Mouse (Mus musculus): Measurements from ENCODE around the gene Tead1.

Tead1 gene

GRCm38 (mm10) chr7:112728399-112728798 is 49.3 kb downstream of the Tead1 start:
- DNase-seq (ENCODE audit: low read depth, low spot score) = no peak

DNA sequence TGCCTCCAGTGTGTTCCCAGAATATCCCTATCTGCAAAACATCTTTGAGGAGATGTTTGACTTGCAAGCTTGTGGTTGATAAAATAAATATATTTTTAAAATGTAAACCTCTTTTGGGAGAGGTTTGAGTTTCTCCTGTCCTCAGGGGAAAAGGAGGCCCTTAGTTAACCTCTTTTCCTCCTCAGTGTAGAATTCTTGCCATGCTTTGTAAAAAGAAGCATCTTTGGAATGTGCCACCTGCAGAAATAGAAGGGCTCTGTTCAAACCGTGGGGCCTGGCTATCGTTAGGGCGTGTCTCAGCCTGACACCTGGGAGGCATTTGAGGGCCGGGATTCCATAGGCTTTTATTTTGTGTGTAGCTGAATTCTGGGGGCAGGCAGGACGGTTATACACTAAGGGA is 51.1 kb downstream of the Tead1 start:
- no peak for DNase-seq (ENCODE audit: low read depth, low spot score)

- no peak for DNase-seq (ENCODE audit: low read depth, low spot score)
Measured at GRCm38 (mm10) chr7:112731584-112731983, 52.5 kb downstream of the Tead1 start.

GRCm38 (mm10) chr7:112739174-112739573 is 60.1 kb downstream of the Tead1 start:
- DNase-seq (ENCODE audit: low read depth, low spot score) = no peak

GRCm38 (mm10) chr7:112741790-112742189 is 62.7 kb downstream of the Tead1 start:
- peak; percentile 92 for DNase-seq (ENCODE audit: low read depth, low spot score)

DNA sequence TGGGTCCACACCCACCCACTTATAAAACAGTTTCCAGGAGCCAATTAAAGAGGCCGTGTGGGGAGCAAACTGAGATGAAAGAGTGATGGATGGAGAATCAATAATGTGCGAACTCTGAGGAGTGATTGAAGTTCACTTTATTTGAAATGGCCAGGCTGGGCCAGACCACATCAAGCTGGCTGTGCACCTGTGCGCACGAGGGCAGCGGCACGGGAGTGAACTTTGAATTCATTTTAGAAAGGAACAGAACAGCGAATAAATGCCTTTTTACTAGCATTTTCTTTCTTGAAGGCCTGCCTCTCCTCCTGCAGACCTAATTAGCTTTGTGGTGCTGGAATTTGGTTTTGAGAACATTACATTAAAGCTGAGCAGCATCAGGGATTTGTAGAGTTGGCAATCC is 63.9 kb downstream of the Tead1 start:
- no peak for DNase-seq (ENCODE audit: low read depth, low spot score)

DNA sequence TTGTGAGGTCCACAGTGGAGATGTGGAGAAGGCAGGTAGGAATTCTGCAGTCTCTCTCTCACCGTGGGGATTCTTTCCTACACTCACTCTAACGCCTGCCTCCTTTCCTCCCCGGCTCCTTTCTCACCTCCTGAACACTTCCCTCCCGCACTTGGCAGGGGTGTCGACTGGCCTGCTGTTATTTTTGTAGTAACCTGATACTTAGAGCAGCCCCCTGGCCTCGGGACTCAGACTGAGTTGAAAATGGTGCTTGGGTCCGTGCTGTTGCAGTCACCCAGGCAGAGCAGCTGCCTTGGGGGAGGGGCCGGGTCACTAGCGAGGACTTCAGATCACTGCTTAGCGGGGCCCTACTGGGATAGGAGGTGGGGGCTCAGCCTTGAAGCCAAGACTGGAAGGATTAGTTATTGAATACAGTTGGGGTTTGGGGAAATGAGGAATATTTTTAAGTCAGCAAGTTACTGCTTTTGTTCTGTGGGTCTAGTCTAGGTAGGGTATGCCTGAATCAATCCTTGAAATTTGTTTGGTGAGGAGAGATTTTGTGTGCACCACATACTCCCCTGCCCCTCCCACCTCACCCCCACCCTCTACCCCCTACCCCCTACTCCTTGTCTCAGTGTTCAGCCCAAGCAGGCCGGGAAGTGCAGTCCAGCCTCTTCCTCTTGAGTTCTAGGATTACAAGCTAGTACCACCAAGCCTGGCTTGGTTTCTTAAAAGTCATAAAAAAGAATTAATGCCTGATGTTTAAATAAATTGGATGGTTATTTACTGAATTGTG is 64.7 kb downstream of the Tead1 start:
- DNase-seq (ENCODE audit: low read depth, low spot score) = peak; percentile 86

DNA sequence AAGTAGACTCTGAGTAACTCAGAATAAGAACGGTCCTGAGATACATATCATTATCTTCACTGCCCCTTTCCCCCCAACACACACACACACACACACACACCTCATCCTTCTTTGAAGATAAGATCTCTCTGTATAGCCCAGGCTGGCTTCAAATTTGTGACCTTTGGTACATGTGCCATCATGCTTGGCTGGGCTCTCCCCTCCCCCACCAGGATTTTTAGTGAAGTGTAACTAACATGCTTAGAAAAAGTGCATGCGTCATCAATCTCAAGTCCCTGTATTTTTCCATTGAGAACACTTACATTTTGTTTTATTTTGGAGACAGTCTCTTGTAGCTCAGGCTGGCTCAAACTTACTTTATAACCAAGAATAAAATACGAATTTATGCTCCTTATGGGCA is 68.1 kb downstream of the Tead1 start:
- DNase-seq (ENCODE audit: low read depth, low spot score) = no peak

- DNase-seq (ENCODE audit: low read depth, low spot score) = no peak
Measured at GRCm38 (mm10) chr7:112747836-112748235, 68.7 kb downstream of the Tead1 start.

DNA sequence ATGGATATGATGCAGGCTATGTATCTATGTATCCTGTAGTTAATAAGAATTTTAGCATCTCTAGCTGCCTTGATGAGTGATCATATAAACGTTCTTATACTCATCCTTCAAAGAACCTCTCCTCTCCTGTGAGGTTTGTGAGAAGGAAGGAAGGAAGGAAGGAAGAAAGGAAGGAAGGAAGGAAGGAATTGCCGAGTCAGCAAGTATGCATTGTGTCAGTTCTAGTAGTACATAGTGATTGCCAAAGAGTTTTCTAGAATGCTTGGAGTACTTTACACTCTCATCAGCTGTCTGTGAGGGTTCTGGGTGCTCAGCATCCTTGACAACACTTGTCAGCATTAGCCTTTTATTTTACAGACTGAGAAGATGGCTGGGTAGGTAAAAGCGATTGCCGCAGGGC is 69.2 kb downstream of the Tead1 start:
- no peak for DNase-seq (ENCODE audit: low read depth, low spot score)

DNA sequence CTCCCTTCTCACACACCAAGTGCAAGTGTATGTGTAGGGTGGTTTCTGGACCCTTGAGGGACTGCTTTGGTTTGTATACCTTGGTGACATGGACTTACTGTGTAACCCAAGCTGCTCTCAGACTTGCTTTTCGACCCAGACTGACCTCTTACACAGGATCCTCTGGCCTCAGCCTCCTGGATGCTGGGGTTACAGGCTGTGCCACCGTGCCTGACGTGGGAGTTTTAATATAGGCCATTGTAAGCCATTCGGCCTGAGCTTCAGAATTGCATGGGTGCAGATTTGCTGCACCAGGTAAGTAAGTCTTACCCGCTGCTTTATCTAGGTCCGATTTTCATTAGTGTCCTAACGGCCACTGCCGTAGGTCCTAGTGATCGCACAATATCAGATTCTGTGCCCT is 71.0 kb downstream of the Tead1 start:
- DNase-seq (ENCODE audit: low read depth, low spot score) = peak; percentile 80

GRCm38 (mm10) chr7:112752311-112752710 is 73.2 kb downstream of the Tead1 start:
- DNase-seq (ENCODE audit: low read depth, low spot score) = peak; percentile 90

- no peak for DNase-seq (ENCODE audit: low read depth, low spot score)
Measured at GRCm38 (mm10) chr7:112753314-112753713, 74.2 kb downstream of the Tead1 start.

DNA sequence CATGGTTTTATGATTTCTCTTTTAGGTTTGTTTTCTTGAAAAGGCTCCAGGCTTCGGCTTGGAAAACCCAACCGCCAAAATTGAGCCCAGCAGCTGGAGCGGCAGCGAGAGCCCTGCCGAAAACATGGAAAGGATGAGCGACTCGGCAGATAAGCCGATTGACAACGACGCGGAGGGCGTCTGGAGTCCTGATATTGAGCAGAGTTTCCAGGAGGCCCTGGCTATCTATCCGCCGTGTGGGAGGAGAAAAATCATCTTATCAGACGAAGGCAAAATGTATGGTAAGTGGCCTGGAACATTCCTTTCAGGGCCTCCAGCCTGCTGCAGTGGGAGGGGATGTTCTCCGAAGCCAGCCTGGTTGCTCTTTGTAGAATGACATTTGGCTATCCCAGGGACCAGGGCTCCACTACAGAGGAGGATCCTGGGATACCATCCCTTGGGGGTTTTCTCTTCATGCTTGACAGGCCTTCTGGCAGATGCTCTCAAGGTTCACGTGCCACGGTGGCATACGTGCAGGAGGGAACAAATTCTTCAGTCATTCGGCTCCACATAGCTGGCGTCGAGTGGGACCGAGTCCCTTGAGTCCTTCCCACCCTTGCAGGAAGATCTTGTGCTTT is 80.3 kb downstream of the Tead1 start:
- DNase-seq (ENCODE audit: low read depth, low spot score) = no peak

DNA sequence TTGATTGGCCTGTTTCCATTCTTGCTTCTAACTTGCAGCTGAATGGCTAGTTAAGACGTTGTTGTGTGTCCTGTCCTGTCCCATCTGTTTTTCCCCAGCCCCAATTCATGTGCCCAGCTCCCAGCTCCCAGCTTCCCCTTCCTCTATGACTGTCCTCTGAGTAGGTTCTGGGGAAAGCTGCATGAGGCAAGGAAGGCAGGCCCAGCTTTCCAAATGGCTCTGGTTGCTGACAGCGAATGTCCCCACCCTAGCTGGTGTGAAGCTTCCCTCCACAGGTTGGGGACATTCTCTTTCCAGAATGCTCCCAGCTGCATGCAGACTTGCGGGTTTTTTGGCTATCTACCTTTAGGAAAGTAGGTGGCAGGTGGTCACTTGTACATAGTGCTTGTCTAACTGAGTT is 81.2 kb downstream of the Tead1 start:
- DNase-seq (ENCODE audit: low read depth, low spot score) = no peak

DNA sequence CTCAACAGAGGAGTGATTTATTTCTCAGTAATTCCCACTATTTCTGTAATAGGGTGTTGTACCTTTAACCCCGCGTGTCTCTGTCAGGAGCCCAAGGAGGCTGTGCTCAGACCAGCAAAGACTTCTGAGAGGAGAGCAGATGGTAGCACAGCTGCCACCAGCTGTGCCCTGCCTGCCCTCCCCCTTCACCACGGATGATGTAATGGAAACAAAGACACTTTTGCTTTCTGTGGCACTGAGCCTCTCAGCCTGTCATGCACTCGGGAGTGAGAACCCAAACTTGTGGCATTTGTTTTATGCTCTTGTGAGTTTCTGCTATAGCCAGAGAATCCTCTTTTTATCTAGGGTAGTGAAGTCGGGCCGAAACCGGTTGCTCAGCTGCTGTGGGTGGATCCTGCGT is 81.7 kb downstream of the Tead1 start:
- DNase-seq (ENCODE audit: low read depth, low spot score) = peak; percentile 67

DNA sequence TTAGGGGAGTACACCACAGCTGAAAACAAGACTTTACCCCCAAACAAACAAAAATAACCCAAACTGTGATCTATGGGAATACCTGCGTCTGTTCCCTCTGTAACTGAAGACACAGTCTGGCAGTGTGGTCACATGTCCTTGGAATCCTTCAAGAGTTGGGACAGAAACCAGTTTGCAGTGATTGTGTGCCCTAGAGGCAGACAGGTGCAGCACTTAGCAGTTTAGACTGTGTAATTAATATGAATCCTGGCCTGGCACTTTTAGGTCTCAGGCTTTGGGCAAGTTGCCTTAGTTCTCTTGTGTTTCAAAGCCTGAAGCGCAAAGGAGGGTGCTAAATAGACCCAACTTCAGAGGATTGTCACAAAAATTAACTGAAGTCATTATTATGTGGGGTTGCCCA is 83.8 kb downstream of the Tead1 start:
- DNase-seq (ENCODE audit: low read depth, low spot score) = peak; percentile 79

GRCm38 (mm10) chr7:112763513-112763912 is 84.4 kb downstream of the Tead1 start:
- DNase-seq (ENCODE audit: low read depth, low spot score) = peak; percentile 99

DNA sequence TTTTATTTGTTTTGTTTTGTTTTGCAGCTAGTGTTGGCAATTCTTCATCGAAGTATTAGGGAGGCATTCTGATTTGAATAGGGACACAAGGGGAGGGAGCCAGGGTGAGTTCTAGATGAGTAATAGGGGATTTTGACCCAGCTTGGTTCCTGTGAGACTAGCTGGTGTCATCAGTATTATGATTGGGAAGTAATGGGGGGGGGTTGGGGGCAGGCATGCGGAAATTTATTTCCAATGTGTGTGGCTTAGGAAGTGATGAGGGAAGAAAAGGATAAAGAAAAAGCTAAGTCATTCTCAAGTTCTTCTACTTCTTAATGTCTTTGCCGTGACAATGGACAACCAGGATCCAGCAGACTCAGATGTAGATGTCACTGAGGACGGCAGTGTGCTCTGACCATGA is 85.8 kb downstream of the Tead1 start:
- DNase-seq (ENCODE audit: low read depth, low spot score) = no peak

DNA sequence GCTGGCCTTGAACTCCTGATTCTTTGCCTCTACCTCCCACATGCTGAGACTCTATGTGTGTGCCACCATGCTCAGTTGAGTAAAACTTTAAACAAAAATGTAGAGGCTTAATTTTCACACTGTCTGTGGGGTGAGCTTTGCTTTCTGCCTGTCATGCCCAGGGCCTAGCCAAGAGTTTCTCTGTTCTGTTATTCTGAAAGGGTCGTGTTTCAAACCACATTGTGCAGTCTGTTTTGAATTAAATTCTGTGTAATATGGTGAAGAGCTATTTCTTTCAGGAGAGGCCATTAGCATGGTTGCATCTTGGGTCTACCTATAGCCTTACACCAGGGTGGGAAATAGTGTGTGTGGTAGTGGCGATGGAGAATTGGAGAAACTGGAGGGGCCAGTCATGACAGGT is 90.7 kb downstream of the Tead1 start:
- DNase-seq (ENCODE audit: low read depth, low spot score) = no peak

DNA sequence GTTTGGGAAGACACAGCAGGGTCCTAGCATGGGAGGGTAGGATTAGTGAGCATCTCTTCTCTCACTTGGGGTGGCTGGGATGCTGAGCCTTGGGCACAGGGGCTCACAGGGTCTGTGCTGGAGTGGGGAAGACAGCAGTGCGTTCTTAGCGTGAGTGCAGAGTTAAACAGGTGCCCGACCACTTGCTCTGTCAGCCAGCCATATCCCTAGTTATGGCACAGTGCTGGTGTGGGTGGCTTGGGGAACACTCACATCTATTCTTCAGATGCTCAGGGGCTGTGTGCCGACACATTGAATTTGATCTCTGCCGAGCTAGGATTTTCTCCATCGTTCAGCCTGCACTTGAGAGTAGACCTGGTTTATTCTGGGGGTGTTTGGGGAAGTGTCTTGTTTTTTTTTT is 92.3 kb downstream of the Tead1 start:
- DNase-seq (ENCODE audit: low read depth, low spot score) = no peak

DNA sequence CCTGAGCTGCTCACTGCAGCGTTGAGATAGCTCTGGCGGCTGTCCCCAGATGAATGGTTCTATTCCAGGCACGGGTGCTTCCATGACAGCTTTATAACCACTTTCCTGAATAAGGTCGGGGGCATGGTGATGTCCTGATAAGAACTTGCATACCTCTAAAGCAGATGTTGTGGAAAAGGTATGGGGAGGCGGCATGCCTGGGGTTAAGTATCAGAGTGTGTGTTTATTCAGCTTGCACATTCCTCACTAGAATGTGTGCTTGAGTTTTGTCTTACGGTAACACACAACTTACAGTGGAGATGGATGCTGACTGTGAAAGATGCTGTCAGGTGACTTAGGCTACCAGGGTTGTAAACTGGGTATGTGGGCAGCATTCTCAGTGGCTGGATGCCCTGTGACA is 93.7 kb downstream of the Tead1 start:
- no peak for DNase-seq (ENCODE audit: low read depth, low spot score)

- peak; percentile 72 for DNase-seq (ENCODE audit: low read depth, low spot score)
Measured at GRCm38 (mm10) chr7:112773601-112774000, 94.5 kb downstream of the Tead1 start.

All from skeletal muscle tissue, adult 2 months (tissue).